Mouse (Mus musculus) regulatory T cell (primary cell): ENCODE results near the gene Taf3.

Source experiments
- in situ Hi-C: fragments of 300-600 bp; cut with MboI, MseI; formaldehyde crosslinking; loops from one replicate; pipeline ENCODE4 v1.15.1; 2025; ENCODE audit warnings: high pct_unique_total_duplicates

Gene Taf3

DNA sequence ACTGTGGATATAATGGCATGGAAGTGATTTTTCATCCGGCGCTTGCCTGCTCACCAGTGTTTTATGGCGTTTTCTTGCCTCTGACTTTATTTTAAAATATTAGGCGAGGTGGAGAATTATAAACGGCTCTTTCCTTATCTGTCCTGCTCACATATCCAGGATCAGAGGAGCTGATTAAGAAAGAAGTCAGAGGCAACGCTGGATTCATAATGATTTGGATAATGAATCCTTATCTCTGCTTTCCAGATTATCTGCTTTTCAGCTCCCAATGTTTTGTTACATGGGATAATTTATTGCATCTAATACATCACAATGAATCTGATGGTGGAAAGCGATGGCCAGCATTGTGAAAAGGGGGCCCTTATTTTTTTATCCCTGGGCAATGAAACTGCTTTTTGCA lies 155.9 kb downstream of the Taf3 start:
- in situ Hi-C loops = loop anchor here (5.0 kb wide), 1 partner anchor 110 kb away; no protein-coding TSS in a partner anchor

DNA sequence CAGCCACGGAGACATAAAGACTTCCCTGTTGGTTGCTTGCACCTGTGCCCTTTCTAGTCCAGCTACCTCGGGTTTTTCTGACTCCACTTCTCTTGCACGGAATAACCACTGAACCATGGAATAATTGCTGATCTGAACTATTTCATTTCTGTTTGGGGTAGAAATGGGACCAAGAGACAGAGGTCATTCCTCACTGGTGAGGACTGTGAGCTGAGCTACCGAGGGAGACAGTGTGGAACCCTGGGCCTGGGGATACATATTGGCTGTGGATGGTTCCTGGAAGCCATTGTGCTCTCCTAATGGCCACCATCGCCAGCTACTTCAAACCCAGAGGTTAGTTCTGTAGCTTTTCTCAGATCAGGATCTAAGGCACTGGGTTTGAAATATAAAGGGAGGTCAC lies 157.5 kb downstream of the Taf3 start:
- in situ Hi-C loops = loop anchor here (5.0 kb wide), 1 partner anchor 111 kb away; no protein-coding TSS in a partner anchor

DNA sequence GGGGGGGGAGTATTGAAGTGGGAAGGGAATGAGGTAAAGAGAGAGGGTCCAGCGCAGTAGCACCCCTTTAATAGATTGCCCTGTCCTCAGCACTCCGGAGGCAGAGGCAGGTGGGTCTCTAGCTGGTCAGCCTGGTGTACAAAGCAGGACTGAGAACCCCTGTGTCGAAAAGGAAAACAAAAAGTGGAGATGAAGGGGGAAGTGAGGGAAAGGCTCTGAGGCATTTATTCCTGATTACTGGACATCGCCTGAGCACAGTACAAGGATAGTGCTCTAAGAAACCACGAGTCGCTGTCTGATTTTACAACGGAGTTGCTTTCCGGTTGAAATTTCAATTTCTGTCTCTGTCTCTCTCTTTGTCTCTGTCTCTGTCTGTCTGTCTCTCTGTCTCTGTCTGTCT lies 158.1 kb downstream of the Taf3 start:
- in situ Hi-C loops = loop anchor here (5.0 kb wide), 1 partner anchor 112 kb away; no protein-coding TSS in a partner anchor

DNA sequence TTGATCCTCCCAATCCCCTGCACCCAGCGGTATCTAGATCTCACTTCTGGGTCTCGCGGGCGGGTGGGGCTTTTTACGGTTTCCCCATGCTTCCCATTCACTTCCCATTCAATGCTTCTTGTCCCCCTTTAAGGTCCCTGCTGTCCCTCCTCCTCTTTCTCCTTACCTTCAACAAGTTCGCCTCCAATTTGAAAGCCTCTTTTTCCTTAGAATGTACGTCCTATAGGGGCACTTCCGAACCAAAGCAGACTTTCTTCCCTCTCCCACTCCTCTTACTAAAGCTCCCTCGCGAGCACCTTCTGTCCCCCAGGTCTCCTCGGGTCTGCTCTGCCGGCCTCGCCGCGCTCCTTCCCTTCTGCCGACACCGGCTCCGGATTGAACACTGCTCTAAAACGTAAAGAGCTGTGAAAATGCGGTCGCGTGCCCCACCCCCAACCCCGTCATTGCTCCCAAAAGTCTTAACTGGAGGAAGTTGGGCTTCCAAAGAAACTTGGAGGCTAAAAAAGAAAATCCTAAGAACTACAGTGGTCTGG lies 158.7 kb downstream of the Taf3 start, which contains the start of gene Gata3:
TSS of gene Gata3 (minus strand) at position 384 of the 533 bp plus-strand sequence.
- in situ Hi-C loops = loop anchor here (5.0 to 10.0 kb wide), 3 partner anchors 113 to 535 kb away; no protein-coding TSS in a partner anchor

DNA sequence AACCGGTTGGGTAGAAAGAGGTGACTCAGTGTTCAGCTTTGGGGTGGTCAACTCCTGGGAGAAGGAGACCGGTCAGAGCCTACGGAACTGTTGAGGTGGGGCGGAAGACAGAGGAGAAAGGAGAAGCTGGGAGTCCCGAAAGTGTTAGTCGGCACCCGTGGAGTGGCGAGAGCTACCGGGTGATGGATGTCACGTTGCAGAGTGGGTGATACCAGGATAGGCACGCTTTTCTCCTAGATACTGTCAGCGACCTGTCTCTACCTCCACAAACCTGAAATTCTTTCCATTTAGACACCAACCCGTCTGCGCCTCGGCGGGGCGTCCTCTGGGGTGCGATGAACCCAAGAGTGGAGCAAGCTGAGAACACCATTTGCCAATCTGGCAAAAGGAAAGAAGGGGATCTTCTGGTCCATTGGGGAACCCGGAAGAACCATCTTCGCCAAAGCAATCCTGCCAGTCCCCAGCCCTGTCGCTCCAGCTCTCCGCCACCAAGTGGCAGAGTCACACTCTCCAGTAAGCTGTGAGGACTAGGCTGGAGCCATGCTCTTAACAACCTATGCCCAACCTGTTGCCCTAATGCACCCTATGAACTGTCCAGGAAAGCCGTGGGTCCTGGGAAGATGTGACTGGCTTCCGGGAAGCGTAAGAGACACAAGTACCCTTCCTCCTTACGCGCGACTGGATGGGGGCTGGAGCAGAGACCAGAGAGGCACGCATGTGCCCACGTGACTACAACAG lies 159.3 kb downstream of the Taf3 start, which contains the start of gene 9230102O04Rik:
TSS of gene 9230102O04Rik (minus strand) at position 628 of the 738 bp plus-strand sequence.
- in situ Hi-C loops = loop anchor here (5.0 to 10.0 kb wide), 2 partner anchors 317 to 534 kb away; no protein-coding TSS in a partner anchor

DNA sequence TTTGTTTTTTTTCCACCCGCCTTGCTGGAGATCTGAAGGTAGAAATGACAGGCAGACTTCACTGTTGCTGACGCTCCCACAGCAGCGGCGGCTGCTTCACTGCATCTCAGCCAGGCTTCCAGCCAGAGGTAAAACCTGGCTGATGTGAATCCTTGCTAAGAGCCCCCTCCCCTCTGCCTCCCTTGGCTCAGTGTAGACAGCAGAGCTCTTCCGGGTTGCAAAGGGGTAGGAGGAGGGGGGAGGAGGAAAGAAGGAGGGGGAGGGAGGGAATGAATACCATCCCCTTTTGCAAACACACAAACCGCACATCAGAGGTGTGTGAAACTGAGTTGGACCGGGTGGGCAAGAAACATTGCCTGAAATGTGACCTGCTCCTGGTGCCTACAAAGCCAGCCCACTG lies 160.8 kb downstream of the Taf3 start:
- in situ Hi-C loops = loop anchor here (5.0 to 10.0 kb wide), 2 partner anchors 315 to 533 kb away; no protein-coding TSS in a partner anchor

DNA sequence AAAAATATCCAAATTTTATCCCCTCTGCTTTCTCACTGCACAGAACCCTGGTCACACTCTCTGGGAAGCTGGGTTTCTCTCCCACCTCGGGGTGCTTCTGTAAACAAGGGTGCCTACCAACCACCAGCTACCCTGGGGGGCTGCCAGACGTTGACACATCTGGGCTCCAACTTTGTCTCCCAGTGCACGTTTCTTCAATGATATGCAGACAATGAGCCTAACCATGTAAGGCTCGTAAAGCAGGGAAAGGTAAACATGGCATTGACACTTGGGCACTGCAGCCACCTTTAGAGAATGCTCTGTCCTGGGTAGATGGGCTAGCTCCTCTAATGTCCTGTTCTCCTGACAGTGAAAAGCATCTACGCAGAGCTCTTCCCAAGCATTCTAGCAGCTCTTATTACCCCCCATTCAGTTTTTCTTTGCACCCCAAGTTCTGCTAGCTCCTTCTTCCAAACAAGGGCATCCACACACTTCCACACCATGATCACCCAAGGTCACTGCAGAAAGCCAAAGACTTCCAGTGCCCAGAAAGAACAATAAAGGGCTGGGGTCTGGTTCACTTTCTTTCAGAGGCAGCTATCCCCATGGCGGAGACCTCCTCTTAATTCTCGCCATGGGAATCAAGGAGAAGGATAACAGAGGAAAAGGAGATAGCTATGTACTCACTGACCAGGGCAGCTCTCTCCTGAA lies 161.3 kb downstream of the Taf3 start:
- in situ Hi-C loops = loop anchor here (5.0 to 10.0 kb wide), 2 partner anchors 315 to 532 kb away; no protein-coding TSS in a partner anchor

DNA sequence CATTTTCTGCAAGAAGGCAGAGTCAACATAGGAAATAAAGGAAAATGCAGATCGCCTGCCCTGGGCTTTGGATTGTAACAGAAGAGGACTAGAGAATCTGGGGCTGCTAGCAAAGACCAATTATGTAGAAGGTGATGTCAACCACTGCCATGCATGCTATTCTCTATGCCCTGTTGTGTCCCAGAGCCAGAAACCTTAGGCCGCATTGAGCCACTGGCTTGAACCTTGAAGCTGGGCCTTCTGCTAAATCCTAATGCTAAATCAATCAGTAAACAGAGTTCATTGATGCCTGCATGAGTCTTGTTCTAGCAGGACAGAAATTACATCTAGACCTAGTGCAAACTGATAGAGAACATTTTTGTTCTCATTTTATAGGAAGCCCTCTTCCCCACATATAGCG lies 162.4 kb downstream of the Taf3 start:
- in situ Hi-C loops = loop anchor here (5.0 to 10.0 kb wide), 2 partner anchors 314 to 531 kb away; no protein-coding TSS in a partner anchor

DNA sequence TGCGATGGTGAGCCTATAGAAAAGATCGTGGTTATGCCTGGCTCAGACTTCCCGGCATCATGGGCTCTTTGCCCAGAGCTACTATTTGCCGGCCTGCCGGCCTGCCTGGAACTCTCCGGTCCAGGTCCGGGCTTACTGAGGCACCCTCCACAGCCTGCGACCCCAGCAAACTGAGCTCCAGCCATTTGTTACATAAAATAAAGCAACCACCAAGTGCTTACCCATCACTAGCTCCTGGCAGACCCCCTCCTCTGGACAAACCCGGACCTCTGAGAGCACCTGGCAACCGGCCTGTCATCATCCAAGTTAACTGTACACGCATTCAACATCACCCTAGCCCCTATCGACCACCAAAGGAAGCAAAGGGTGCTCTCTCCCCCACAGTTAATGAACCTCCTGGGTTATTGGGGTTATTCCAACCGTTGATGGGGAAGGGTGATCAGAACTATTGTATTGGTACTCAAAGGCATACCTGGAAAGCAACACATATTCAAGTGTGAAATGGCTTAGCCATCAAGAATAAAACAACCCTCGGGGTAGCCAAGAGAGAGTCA lies 163.1 kb downstream of the Taf3 start:
- in situ Hi-C loops = loop anchor here (5.0 to 10.0 kb wide), 2 partner anchors 313 to 530 kb away; no protein-coding TSS in a partner anchor

DNA sequence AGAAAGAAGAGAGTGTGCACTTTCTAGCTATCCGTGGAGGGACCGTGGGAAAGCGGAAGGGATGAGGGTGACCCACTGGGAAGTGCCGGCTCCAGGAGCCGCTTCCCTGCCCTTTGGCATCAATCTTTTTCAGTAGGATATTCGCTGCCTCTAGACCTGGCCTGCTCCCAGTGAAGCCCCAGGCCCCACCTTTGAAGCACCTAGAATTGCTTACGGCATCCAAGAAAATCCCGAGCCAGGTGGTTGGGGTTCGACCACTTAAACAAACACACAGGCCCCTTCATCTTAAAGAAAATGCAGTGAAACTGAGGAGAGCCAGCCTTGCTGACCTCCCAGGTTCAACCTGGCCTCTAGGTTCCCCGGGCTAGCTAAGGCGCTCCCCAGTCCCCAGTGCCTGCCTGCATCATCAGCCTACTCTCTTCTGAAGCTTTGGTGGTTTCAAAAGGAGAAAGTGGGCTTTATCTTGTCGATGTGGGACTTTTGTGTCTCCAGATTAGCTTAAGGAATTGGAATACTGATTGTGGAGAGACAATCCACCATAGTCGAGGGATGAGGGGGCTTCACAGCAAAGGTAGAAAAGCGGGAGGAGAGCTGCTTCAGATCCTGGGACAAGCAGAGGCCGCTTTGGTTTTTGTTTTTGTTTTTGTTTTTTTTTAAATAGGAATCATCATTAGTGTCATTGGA lies 163.7 kb downstream of the Taf3 start:
- in situ Hi-C loops = loop anchor here (5.0 to 10.0 kb wide), 2 partner anchors 312 to 530 kb away; no protein-coding TSS in a partner anchor

DNA sequence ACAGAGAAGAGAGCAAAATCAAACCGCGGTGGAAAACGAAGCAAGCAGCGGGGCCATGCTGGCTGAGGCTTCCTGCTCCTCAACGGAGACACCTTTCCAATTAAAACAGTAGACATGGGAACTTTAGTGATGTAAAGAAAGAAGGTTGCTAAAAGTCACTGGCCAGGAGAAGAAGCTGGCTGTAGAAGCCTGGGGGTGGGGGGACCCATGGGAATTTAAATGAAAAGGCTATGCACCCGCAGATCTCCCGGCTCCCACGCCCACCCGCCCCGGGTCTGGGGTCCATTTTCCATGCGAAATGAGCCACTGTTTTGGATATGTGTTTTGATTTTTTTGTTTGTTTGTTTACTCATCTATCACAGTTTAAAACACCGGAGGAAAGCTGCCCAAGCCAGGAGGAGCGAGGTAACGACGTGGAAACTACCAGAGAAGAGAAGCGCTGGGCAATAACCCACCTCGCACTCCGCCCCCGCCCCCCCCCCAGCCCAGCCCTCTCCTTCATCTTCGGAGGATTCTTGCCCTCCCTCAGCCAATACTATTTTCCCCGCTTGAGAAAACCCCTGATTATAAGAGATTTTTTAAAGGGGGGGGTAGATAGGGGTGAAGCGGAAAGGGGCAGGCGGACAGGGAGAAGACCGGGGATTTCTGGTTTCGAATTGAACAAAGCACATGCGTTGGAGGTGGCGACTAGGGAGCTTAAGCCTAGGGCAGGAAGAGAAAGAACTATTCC lies 164.4 kb downstream of the Taf3 start:
- in situ Hi-C loops = loop anchor here (10.0 kb wide), 1 partner anchor 529 kb away; no protein-coding TSS in a partner anchor

DNA sequence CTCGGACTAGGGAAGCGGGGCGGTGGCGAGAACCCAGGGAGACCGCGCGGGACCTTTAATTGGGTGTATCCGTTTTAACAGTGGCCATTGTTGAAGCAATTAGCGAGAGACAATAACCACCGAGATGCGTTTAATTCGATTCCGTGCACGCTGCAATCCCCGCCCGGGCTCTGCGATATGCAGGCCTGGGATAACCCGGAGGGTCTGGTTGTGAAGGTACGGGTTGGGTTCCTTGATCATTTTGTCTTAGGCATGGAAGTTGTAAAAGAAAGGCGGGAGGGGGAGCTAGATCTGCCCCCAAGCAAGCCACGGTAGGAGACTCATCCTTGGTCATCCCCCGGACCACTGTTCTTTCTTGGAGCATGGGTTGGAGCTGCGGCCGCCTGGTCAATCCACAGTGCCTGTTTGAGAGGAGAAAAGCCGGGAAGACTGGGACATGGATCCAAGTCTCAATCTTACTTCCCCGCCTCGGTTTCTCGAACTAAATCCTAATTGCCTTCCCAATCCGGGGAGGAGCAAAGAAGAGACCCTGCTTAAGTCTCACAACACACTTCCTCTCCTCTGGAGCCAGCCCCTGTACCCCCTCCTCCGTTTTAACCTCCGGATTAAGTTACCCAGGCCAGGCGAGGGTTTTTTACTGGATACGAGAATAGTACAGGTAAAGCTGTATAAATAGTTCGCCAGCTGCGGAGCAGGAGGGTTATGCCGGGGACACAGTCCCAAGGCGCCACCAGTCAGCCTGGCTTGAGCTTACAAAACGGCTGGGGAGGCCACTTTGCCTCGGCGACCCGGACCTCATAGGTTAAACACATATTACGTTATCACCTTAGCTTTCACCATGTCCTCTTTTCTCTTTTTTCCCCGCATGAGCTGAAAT lies 165.2 kb downstream of the Taf3 start:
- in situ Hi-C loops = loop anchor here (10.0 kb wide), 1 partner anchor 528 kb away; no protein-coding TSS in a partner anchor

DNA sequence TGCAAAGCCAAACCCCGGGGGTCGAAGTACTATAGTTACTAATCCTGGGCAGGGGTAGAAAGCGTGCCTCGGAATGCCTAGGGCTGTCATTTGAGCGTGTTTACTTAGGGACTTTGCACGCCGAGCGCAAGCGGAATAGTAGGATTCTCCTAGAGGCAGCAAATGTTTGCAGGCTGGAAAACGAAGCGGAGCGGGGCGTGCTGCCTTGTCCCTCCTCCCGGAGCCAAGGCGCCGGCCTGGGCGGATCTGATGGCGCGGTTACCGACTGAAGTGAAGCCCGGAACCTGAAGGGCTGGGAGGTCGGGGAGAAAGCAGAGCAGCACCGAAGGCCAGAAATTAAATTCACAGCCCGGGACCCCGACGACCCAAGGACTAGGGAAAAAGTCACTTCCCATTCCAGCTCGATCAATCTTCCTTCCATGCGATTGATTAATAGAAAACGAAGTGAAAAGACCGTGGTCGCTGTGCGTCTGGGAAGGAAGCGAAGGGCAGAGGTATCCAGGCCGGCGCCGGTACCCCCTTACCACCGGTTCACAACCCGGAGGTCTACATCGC lies 165.9 kb downstream of the Taf3 start:
- in situ Hi-C loops = loop anchor here (10.0 kb wide), 1 partner anchor 528 kb away; no protein-coding TSS in a partner anchor

DNA sequence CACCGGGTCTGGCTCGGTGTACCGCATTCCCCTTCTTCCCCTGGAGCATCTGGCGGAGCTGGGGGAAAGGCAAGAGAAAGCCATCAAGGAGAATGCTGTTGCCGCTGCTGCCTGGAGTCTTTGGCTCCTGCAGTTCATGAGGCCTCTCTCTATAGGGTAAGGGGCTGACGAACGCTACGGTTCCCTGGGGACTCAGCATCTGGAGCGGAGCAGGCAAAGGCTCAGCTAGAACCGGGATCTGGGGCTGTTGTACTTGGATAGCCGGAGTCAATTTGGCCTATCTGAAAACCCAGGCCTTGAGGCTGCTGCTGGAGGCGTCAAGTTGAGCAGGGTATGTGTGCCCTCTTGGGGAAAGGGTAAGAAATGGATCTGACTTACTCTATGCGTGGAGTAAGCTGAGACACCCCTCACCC lies 166.8 kb downstream of the Taf3 start:
- in situ Hi-C loops = loop anchor here (10.0 kb wide), 1 partner anchor 527 kb away; no protein-coding TSS in a partner anchor

DNA sequence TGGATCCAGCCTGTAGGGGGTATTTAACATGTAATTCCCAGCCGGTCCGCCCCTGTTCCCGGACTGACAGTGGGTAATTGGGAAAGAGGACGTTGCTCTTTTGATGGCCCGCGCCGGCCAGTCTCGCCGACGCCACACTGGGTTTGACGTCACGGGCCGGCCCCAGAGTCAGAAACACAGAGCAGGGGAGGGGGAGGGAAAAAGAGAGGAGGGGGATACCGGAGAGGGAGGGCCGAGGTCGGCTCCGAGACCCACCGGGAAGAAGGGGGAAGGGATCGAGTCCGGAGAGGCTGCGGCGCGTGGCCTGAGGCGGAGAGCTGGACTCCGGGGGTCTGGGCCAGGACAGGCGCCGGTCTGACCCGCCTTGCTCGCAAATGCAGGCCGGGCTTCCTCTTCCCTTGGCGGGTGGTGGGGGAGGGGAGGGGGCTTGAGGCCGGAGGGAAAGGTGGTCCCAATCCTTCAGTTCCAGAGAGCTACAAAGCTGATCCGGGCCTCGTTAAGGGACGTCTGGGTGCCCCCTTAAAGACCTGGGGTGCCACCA lies 167.3 kb downstream of the Taf3 start, which contains the start of gene 4930412O13Rik:
TSS of gene 4930412O13Rik (plus strand) at position 202 of the 541 bp plus-strand sequence.
- in situ Hi-C loops = loop anchor here (10.0 kb wide), 1 partner anchor 526 kb away; no protein-coding TSS in a partner anchor

DNA sequence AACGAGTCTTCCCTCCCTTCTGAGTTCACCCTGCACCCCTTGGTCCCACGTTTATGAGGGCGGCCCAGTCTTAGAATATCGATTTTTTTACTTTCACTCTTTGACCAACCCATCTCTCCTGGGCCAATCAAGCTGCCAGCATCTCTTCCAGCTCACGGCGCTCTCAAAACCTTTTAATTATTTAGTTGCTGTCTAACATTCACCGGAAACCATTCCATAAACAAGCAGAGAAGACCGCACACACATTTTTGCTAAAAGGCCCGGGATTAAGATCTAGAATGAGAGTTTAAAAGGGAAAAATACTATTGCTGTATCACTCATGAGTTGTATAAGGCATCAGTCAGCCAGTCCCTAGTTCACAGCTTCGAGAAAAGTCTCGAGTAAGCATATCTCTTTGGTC lies 168.1 kb downstream of the Taf3 start:
- in situ Hi-C loops = loop anchor here (10.0 kb wide), 1 partner anchor 525 kb away; no protein-coding TSS in a partner anchor

DNA sequence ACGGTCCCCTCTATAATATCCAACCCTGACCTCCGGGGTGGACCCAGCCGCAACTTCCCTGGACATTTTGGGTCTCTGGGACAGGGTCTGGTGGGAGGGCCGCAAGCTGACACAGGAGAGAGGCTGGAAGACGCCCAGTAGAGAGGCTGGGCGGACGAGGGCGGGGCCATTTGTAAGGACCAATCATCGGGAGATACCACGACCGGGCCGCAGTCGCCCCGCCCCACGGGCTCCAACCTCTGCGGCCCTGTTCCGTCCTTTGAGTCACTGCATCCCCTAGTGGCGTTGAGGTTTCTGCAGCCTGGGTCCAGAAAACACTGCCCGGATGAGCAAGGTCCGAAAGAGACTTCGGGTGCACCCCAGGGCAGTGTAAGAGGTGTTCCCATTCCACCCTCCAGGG lies 168.9 kb downstream of the Taf3 start:
- in situ Hi-C loops = loop anchor here (10.0 kb wide), 1 partner anchor 495 kb away; the partner anchor contains the start of gene Sfmbt2

DNA sequence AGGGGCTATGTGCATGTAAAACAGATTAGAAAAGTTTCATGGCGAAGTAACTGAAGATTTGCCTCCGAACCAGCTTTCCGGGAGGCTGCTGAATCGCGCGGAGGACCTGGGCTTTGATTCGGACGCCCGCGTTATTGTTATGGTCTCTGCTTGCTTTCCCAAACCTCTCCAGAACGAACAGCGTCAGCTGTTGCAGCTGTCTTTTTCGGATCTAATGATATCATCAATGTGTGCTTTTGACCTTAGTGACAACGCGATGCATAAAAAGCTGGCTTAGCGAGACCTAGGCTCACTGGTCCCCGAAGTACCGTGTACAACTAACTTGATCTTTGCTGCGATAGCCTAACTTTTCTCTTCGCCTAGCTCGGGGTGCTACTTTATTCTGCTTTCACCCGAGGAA lies 169.3 kb downstream of the Taf3 start:
- in situ Hi-C loops = loop anchor here (10.0 kb wide), 1 partner anchor 496 kb away; the partner anchor contains the start of gene Sfmbt2
